Mouse (Mus musculus) liver, embryonic 12.5 days (tissue): ENCODE measurements around the gene Plxna2. TPM values are rescaled to one million over a fixed set of nuclear protein-coding genes. Genes with fewer than 3 reads are reported as not detected.
A peak's percentile ranks its signal among the peaks of the same experiment; 100 is the strongest.

ENCODE experiments used
- ATAC-seq: fragments of 200-750 bp; cut with Nextera tagmentation; 2 replicates; pipeline ENCODE4 v1.8.0; 2017; ENCODE audit warnings: moderate number of reproducible peaks, mild to moderate bottlenecking, moderate library complexity
- H3K27ac ChIP-seq: fragments of 300-500 bp; sonication (generic); 2 replicates; pipeline ENCODE4 v1.5.1; 2016; ENCODE audit warnings: mild to moderate bottlenecking
- H3K27me3 ChIP-seq: fragments of 300-500 bp; sonication (generic); replicated peaks from 2 replicates; pipeline ENCODE4 v1.6.1; 2016; ENCODE audit warnings: mild to moderate bottlenecking, moderate library complexity
- H3K36me3 ChIP-seq: fragments of 300-500 bp; sonication (generic); 2 replicates; pipeline ENCODE4 v1.6.1; 2016; ENCODE audit warnings: mild to moderate bottlenecking, moderate library complexity
- H3K4me1 ChIP-seq: fragments of 300-500 bp; sonication (generic); 2 replicates; pipeline ENCODE4 v1.6.1; 2016
- H3K4me2 ChIP-seq: fragments of 300-500 bp; sonication (generic); 2 replicates; pipeline ENCODE4 v1.6.1; 2016; ENCODE audit warnings: mild to moderate bottlenecking, moderate library complexity
- H3K4me3 ChIP-seq: fragments of 300-500 bp; sonication (generic); 2 replicates; pipeline ENCODE4 v1.5.1; 2016; ENCODE audit warnings: mild to moderate bottlenecking, moderate library complexity
- H3K9ac ChIP-seq: fragments of 300-500 bp; sonication (generic); 2 replicates; pipeline ENCODE4 v1.6.1; 2016; ENCODE audit warnings: mild to moderate bottlenecking, moderate library complexity
- H3K9me3 ChIP-seq: fragments of 300-500 bp; sonication (generic); replicated peaks from 2 replicates; pipeline ENCODE4 v1.6.1; 2016; ENCODE audit warnings: mild to moderate bottlenecking, moderate library complexity
- WGBS: fragments of 180-500 bp; shearing (Covaris S2); methylation state at CpG from one replicate; pipeline ENCODE4 v1.1.7; 2016; ENCODE audit not compliant: insufficient replicate concordance; 5-methylcytosine and 5-hydroxymethylcytosine counted together
- polyA plus RNA-seq: library from polyadenylated mRNA; unstranded; fragments of >200 nt; fragmentation: Nextera tagmentation; extraction: Ambion mirVana; gene quantifications from 2 replicates; pipeline ENCODE4 v1.2.1, GENCODE M21; 2016

The Plxna2 gene
- polyA plus RNA-seq, 1 experiment from 2014 or later: 2.1 TPM

- ATAC-seq: no peak
- no peak overlapping the region for H3K4me3 ChIP-seq
- H3K9me3 ChIP-seq: no peaks in the 10 kb centered on the region
- no peaks in the 10 kb centered on the region for H3K36me3 ChIP-seq
- no peak overlapping the region for H3K4me2 ChIP-seq
- peaks cover 18% of the 10 kb centered on the region for H3K4me1 ChIP-seq
- no peak overlapping the region for H3K9ac ChIP-seq
- no peaks in the 10 kb centered on the region for H3K27me3 ChIP-seq
- no peak overlapping the region for H3K27ac ChIP-seq
Observed at GRCm38 (mm10) chr1:194764951-194765350, 146.9 kb downstream of the Plxna2 start.

- H3K36me3 ChIP-seq: no peaks in the 10 kb centered on the region
- peaks cover 25% of the 10 kb centered on the region for H3K4me1 ChIP-seq
- H3K9me3 ChIP-seq: no peaks in the 10 kb centered on the region
- H3K4me2 ChIP-seq: no peak overlapping the region
- no peak overlapping the region for H3K4me3 ChIP-seq
- H3K27me3 ChIP-seq: no peaks in the 10 kb centered on the region
- H3K9ac ChIP-seq: no peak overlapping the region
- 78% methylated on average over 1 of the region's 1 CpGs for WGBS
- ATAC-seq: no peak
- no peak overlapping the region for H3K27ac ChIP-seq
Observed at GRCm38 (mm10) chr1:194768799-194769198, 150.8 kb downstream of the Plxna2 start.

GRCm38 (mm10) chr1:194772053-194772452 is 154.0 kb downstream of the Plxna2 start:
- H3K4me1 ChIP-seq: peaks cover 50% of the 10 kb centered on the region
- H3K9me3 ChIP-seq: no peaks in the 10 kb centered on the region
- 34% methylated on average over 3 of the region's 3 CpGs for WGBS
- no peaks in the 10 kb centered on the region for H3K36me3 ChIP-seq
- no peak for ATAC-seq
- H3K4me2 ChIP-seq: no peak overlapping the region
- H3K27me3 ChIP-seq: no peaks in the 10 kb centered on the region
- no peak overlapping the region for H3K9ac ChIP-seq
- H3K27ac ChIP-seq: 0 out of 2 replicates have a peak overlapping the region, but pooled peaks have one; percentile 14
- no peak overlapping the region for H3K4me3 ChIP-seq

- H3K4me1 ChIP-seq: peaks cover 50% of the 10 kb centered on the region
- ATAC-seq: peak; percentile 72
- no peaks in the 10 kb centered on the region for H3K9me3 ChIP-seq
- H3K4me3 ChIP-seq: no peak overlapping the region
- peak overlapping the region; percentile 20; the same call in 1 of the 2 replicates for H3K9ac ChIP-seq
- peak overlapping the region; percentile 34 for H3K4me2 ChIP-seq
- no peaks in the 10 kb centered on the region for H3K27me3 ChIP-seq
- H3K36me3 ChIP-seq: no peaks in the 10 kb centered on the region
- peak overlapping the region; percentile 76 for H3K27ac ChIP-seq
- 23% methylated on average over 3 of the region's 3 CpGs for WGBS
Observed at GRCm38 (mm10) chr1:194773899-194774298, 155.9 kb downstream of the Plxna2 start.

GRCm38 (mm10) chr1:194774350-194774749 is 156.3 kb downstream of the Plxna2 start:
- Histone ChIP-seq H3K9ac (peak overlapping the region; percentile 20; the same call in 1 of the 2 replicates), H3K9me3 (no peaks in the 10 kb centered on the region), H3K4me2 (peak overlapping the region; percentile 34), H3K4me1 (peaks cover 50% of the 10 kb centered on the region), H3K4me3 (no peak overlapping the region), H3K27ac (peak overlapping the region; percentile 76), H3K36me3 (no peaks in the 10 kb centered on the region), H3K27me3 (no peaks in the 10 kb centered on the region)
- ATAC-seq: peak; percentile 89
- WGBS: 33% methylated on average over 2 of the region's 2 CpGs

- 44% methylated on average over 1 of the region's 1 CpGs for WGBS
- Histone ChIP-seq H3K27me3 (no peaks in the 10 kb centered on the region), H3K36me3 (no peaks in the 10 kb centered on the region), H3K9ac (no peak overlapping the region), H3K4me1 (peaks cover 50% of the 10 kb centered on the region), H3K4me2 (peak overlapping the region; percentile 34), H3K9me3 (no peaks in the 10 kb centered on the region), H3K27ac (peak overlapping the region; percentile 76), H3K4me3 (no peak overlapping the region)
- ATAC-seq: peak; percentile 96
Observed at GRCm38 (mm10) chr1:194774754-194775153, 156.7 kb downstream of the Plxna2 start.

- Histone ChIP-seq H3K4me1 (peaks cover 50% of the 10 kb centered on the region), H3K9ac (no peak overlapping the region), H3K4me3 (no peak overlapping the region), H3K4me2 (no peak overlapping the region), H3K9me3 (no peaks in the 10 kb centered on the region), H3K36me3 (no peaks in the 10 kb centered on the region), H3K27ac (no peak overlapping the region), H3K27me3 (no peaks in the 10 kb centered on the region)
- no peak for ATAC-seq
Observed at GRCm38 (mm10) chr1:194775656-194776374, 157.8 kb downstream of the Plxna2 start.

- no peaks in the 10 kb centered on the region for H3K36me3 ChIP-seq
- peaks cover 46% of the 10 kb centered on the region for H3K4me1 ChIP-seq
- no peak overlapping the region for H3K27ac ChIP-seq
- H3K4me3 ChIP-seq: no peak overlapping the region
- no peak overlapping the region for H3K9ac ChIP-seq
- no peak overlapping the region for H3K4me2 ChIP-seq
- no peaks in the 10 kb centered on the region for H3K9me3 ChIP-seq
- no peak for ATAC-seq
- H3K27me3 ChIP-seq: no peaks in the 10 kb centered on the region
- 78% methylated on average over 5 of the region's 5 CpGs for WGBS
Observed at GRCm38 (mm10) chr1:194776510-194777244, 158.7 kb downstream of the Plxna2 start.

- H3K36me3 ChIP-seq: no peaks in the 10 kb centered on the region
- peaks cover 37% of the 10 kb centered on the region for H3K4me1 ChIP-seq
- no peak overlapping the region for H3K9ac ChIP-seq
- H3K4me2 ChIP-seq: no peak overlapping the region
- WGBS: 83% methylated on average over 2 of the region's 2 CpGs
- no peaks in the 10 kb centered on the region for H3K27me3 ChIP-seq
- H3K4me3 ChIP-seq: no peak overlapping the region
- ATAC-seq: no peak
- H3K9me3 ChIP-seq: no peaks in the 10 kb centered on the region
- no peak overlapping the region for H3K27ac ChIP-seq
Observed at GRCm38 (mm10) chr1:194777608-194778007, 159.6 kb downstream of the Plxna2 start.

- Histone ChIP-seq H3K4me2 (no peak overlapping the region), H3K27ac (no peak overlapping the region)
- 64% methylated on average over 3 of the region's 3 CpGs for WGBS
Observed at GRCm38 (mm10) chr1:194780392-194780791, 162.4 kb downstream of the Plxna2 start.

GRCm38 (mm10) chr1:194780794-194781390 is 162.9 kb downstream of the Plxna2 start:
- no peaks in the 10 kb centered on the region for H3K9me3 ChIP-seq
- H3K36me3 ChIP-seq: no peaks in the 10 kb centered on the region
- H3K4me2 ChIP-seq: no peak overlapping the region
- 78% methylated on average over 5 of the region's 5 CpGs for WGBS
- H3K9ac ChIP-seq: no peak overlapping the region
- peaks cover 4% of the 10 kb centered on the region; the same call in 1 of the 2 replicates for H3K4me1 ChIP-seq
- H3K4me3 ChIP-seq: no peak overlapping the region
- no peak overlapping the region for H3K27ac ChIP-seq
- no peak for ATAC-seq
- no peaks in the 10 kb centered on the region for H3K27me3 ChIP-seq

More at GRCm38 (mm10) chr1:194780392-194780791, 162.4 kb downstream of the Plxna2 start:
- H3K4me1 ChIP-seq: peaks cover 9% of the 10 kb centered on the region; the same call in 1 of the 2 replicates
- no peaks in the 10 kb centered on the region for H3K9me3 ChIP-seq
- H3K9ac ChIP-seq: no peak overlapping the region
- no peaks in the 10 kb centered on the region for H3K27me3 ChIP-seq
- no peak overlapping the region for H3K4me3 ChIP-seq
- H3K36me3 ChIP-seq: no peaks in the 10 kb centered on the region
- no peak for ATAC-seq

GRCm38 (mm10) chr1:194781556-194781955 is 163.5 kb downstream of the Plxna2 start:
- H3K4me1 ChIP-seq: no peaks in the 10 kb centered on the region
- H3K4me3 ChIP-seq: no peak overlapping the region
- H3K4me2 ChIP-seq: no peak overlapping the region
- no peaks in the 10 kb centered on the region for H3K36me3 ChIP-seq
- WGBS: 73% methylated on average over 1 of the region's 1 CpGs
- no peaks in the 10 kb centered on the region for H3K9me3 ChIP-seq
- no peaks in the 10 kb centered on the region for H3K27me3 ChIP-seq
- no peak overlapping the region for H3K9ac ChIP-seq
- no peak overlapping the region for H3K27ac ChIP-seq
- ATAC-seq: no peak
